Mouse (Mus musculus) kidney, adult 2 months (tissue): Measurements from ENCODE around the gene Mfap3. TPM values are rescaled to one million over a fixed set of nuclear protein-coding genes. Genes with fewer than 3 reads are reported as not detected.
A peak's percentile ranks its signal among the peaks of the same experiment; 100 is the strongest.

Experiments
- DNase-seq: peaks from one replicate; pipeline ENCODE4 v3.0.0; 2021
- H3K27ac ChIP-seq: fragments of 200-500 bp; 2 replicates; pipeline ENCODE4 v1.5.1; 2012; ENCODE audit warnings: low read depth, low read length, control low read depth, inconsistent platforms; ENCODE audit not compliant: insufficient read depth
- H3K27me3 ChIP-seq: fragments of 200-500 bp; replicated peaks from 2 replicates; pipeline ENCODE4 v1.6.1; 2012; ENCODE audit warnings: mild to moderate bottlenecking, moderate library complexity, low read length, inconsistent platforms; ENCODE audit not compliant: control insufficient read depth, insufficient read depth
- H3K36me3 ChIP-seq: fragments of 200-500 bp; 2 replicates; pipeline ENCODE4 v1.6.1; 2012; ENCODE audit warnings: mild to moderate bottlenecking, moderate library complexity, low read length, inconsistent platforms; ENCODE audit not compliant: control insufficient read depth, insufficient read depth
- H3K4me1 ChIP-seq: fragments of 200-500 bp; 2 replicates; pipeline ENCODE4 v1.6.1; 2011; ENCODE audit warnings: low read length; ENCODE audit not compliant: control insufficient read depth, insufficient read depth
- H3K4me3 ChIP-seq: fragments of 200-500 bp; 2 replicates; pipeline ENCODE4 v1.5.1; 2011; ENCODE audit warnings: mild to moderate bottlenecking, low read depth, low read length, control low read depth; ENCODE audit not compliant: insufficient read depth
- CTCF ChIP-seq: fragments of 200-500 bp; conservative IDR thresholded peaks from 2 replicates; pipeline ENCODE4 v1.5.1; 2011; ENCODE audit warnings: low read depth, mild to moderate bottlenecking, control low read depth, low read length, moderate library complexity, mixed read lengths; ENCODE audit not compliant: insufficient read depth, insufficient read length
- POLR2A ChIP-seq: fragments of 200-500 bp; IDR thresholded peaks from one replicate; pipeline ENCODE4 v1.6.1; 2011; ENCODE audit warnings: low read depth, low read length, control low read depth
- WGBS: fragments of 180-500 bp; shearing (Covaris S2); methylation state at CpG from one replicate; pipeline ENCODE4 v1.1.7; 2018; 5-methylcytosine and 5-hydroxymethylcytosine counted together
- polyA plus RNA-seq: library from polyadenylated mRNA; depleted of rRNA; stranded (reverse); fragments of >200 nt; gene quantifications from 2 replicates; pipeline ENCODE4 v1.2.3, GENCODE M21; 2012

Mfap3 gene
- polyA plus RNA-seq, 1 experiment: 10.6 TPM

GRCm38 (mm10) chr11:57527506-57527905, 9.0 kb downstream of the Mfap3 start:
- Histone ChIP-seq H3K27ac (no peak overlapping the region), H3K4me3 (no peak overlapping the region)
- TF ChIP-seq CTCF: no peak
- TF ChIP-seq POLR2A: no peak

GRCm38 (mm10) chr11:57529111-57529510, 10.6 kb downstream of the Mfap3 start:
- WGBS: 85% methylated on average over 3 of the region's 3 CpGs
- Histone ChIP-seq H3K27me3 (no peaks in the 10 kb centered on the region), H3K27ac (no peak overlapping the region), H3K4me1 (peaks cover 5% of the 10 kb centered on the region; the same call in 1 of the 2 replicates), H3K4me3 (no peak overlapping the region), H3K36me3 (0 out of 2 replicates have a peak, but pooled peaks cover 1% of the 10 kb centered on the region)
- TF ChIP-seq CTCF: no peak
- DNase-seq: no peak

More at GRCm38 (mm10) chr11:57527506-57527905, 9.0 kb downstream of the Mfap3 start:
- DNase-seq: no peak
- Histone ChIP-seq H3K27me3 (no peaks in the 10 kb centered on the region), H3K36me3 (0 out of 2 replicates have a peak, but pooled peaks cover 1% of the 10 kb centered on the region), H3K4me1 (peaks cover 5% of the 10 kb centered on the region; the same call in 1 of the 2 replicates)
- WGBS: 83% methylated on average over 4 of the region's 4 CpGs

- Histone ChIP-seq H3K4me3 (no peak overlapping the region), H3K36me3 (0 out of 2 replicates have a peak, but pooled peaks cover 1% of the 10 kb centered on the region), H3K27me3 (no peaks in the 10 kb centered on the region), H3K4me1 (no peaks in the 10 kb centered on the region), H3K27ac (0 out of 2 replicates have a peak overlapping the region, but pooled peaks have one; percentile 16)
- DNase-seq: peak; percentile 46
- 27% methylated on average over 11 of the region's 11 CpGs for WGBS
- TF ChIP-seq POLR2A (no peak), CTCF (no peak)
These were observed 13.0 kb downstream of the Mfap3 start for GRCm38 (mm10) chr11:57531300-57531950.

- no peak overlapping the region for H3K27ac ChIP-seq
- H3K4me3 ChIP-seq: no peak overlapping the region
- no peak for DNase-seq
- no peaks in the 10 kb centered on the region for H3K4me1 ChIP-seq
- H3K27me3 ChIP-seq: no peaks in the 10 kb centered on the region
- WGBS: 92% methylated on average over 4 of the region's 4 CpGs
- 0 out of 2 replicates have a peak, but pooled peaks cover 1% of the 10 kb centered on the region for H3K36me3 ChIP-seq
- TF ChIP-seq CTCF: no peak
- no peak for TF ChIP-seq POLR2A
These were observed 13.8 kb downstream of the Mfap3 start for GRCm38 (mm10) chr11:57532306-57532705.

- H3K27ac ChIP-seq: no peak overlapping the region
- 99% methylated on average over 5 of the region's 5 CpGs for WGBS
- TF ChIP-seq CTCF: no peak
- no peak for TF ChIP-seq POLR2A
These were observed 17.4 kb downstream of the Mfap3 start for GRCm38 (mm10) chr11:57535912-57536311.

GRCm38 (mm10) chr11:57539841-57540418, 21.5 kb downstream of the Mfap3 start:
- Histone ChIP-seq H3K27ac (no peak overlapping the region), H3K27me3 (no peaks in the 10 kb centered on the region), H3K36me3 (no peaks in the 10 kb centered on the region), H3K4me1 (no peaks in the 10 kb centered on the region), H3K4me3 (no peak overlapping the region)
- no peak for DNase-seq
- 83% methylated on average over 5 of the region's 5 CpGs for WGBS
- TF ChIP-seq CTCF (no peak), POLR2A (no peak)

More at GRCm38 (mm10) chr11:57535912-57536311, 17.4 kb downstream of the Mfap3 start:
- Histone ChIP-seq H3K4me3 (no peak overlapping the region), H3K4me1 (no peaks in the 10 kb centered on the region), H3K36me3 (no peaks in the 10 kb centered on the region), H3K27me3 (no peaks in the 10 kb centered on the region)
- no peak for DNase-seq

- H3K27me3 ChIP-seq: no peaks in the 10 kb centered on the region
- WGBS: 88% methylated on average over 2 of the region's 2 CpGs
- no peak overlapping the region for H3K27ac ChIP-seq
- TF ChIP-seq CTCF (no peak), POLR2A (no peak)
- no peaks in the 10 kb centered on the region for H3K4me1 ChIP-seq
- no peak overlapping the region for H3K4me3 ChIP-seq
- no peak for DNase-seq
- no peaks in the 10 kb centered on the region for H3K36me3 ChIP-seq
These were observed 22.2 kb downstream of the Mfap3 start for GRCm38 (mm10) chr11:57540681-57541080.
